Comparison of ENCODE assay signal across 10 mouse cellular contexts in the genomic region with DNA sequence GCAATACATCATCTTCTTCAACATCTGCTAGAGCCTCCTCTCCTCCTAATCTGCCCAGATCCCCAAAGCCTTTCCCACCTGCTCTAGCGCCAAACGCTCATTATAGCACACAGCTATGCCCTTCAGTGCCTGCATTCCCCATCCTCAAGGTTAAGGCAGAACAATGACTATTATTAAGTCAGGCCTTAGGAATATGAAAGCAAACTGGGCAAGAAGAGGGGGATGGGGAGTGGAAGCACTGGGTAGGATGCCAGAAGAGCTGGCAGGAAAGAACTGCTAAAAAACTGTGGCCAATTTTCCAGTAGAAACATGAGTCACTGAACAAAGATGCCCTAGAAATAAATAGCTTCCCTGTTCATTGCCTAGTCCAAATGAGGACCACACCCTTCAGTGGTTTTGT.
DNase-seq lines count a peak whose midpoint lies in the region; ATAC-seq lines count a peak whose summit lies in the region.
"Had no signal": no experiment of that assay in that cellular context is flagged by ENCODE, and none has a peak within 500 bp of the region (broad histone marks: within the 10 kb centered on the region; RNA-seq: fewer than 3 reads in every experiment).

No protein-coding gene starts in this region.

- 70% methylated on average over 2 of the region's 2 CpGs for WGBS in hindbrain, embryonic 16.5 days
- 92% methylated on average over 2 of the region's 2 CpGs for WGBS in hindbrain, embryonic 11.5 days

- no peaks in the 10 kb centered on the region for H3K9me3 ChIP-seq in hindbrain, embryonic 16.5 days (ENCODE audit: control insufficient read depth, low read length)
- no peaks in the 10 kb centered on the region for H3K9me3 ChIP-seq in hindbrain, embryonic 11.5 days (ENCODE audit: control insufficient read depth, low read length)
- H3K9me3 ChIP-seq: heart, embryonic 15.5 days had no signal

- ATAC-seq in hindbrain, embryonic 16.5 days, result peak; percentile 71
- ATAC-seq in hindbrain, embryonic 11.5 days (ENCODE audit: low FRiP score), result no peak
- no peak for ATAC-seq in CD4-positive, CD25-positive, alpha-beta regulatory T cell, adult 4 months

- H3K27me3 ChIP-seq in hindbrain, embryonic 16.5 days (replicated peaks; ENCODE audit: control insufficient read depth, insufficient read depth, low read length), result no peaks in the 10 kb centered on the region
- H3K27me3 ChIP-seq in hindbrain, embryonic 11.5 days (ENCODE audit: control insufficient read depth, insufficient read depth, low read length), result no peaks in the 10 kb centered on the region
- H3K27me3 ChIP-seq: heart, embryonic 15.5 days had no signal

- no peaks in the 10 kb centered on the region for H3K36me3 ChIP-seq in hindbrain, embryonic 16.5 days (ENCODE audit: control insufficient read depth, insufficient read depth, low read length)
- no peaks in the 10 kb centered on the region for H3K36me3 ChIP-seq in hindbrain, embryonic 11.5 days (ENCODE audit: control insufficient read depth, insufficient read depth, low read length)
- H3K36me3 ChIP-seq: heart, embryonic 15.5 days had no signal

- H3K4me1 ChIP-seq in hindbrain, embryonic 16.5 days (ENCODE audit: control insufficient read depth, insufficient read depth, low read depth, low read length), result no peaks in the 10 kb centered on the region
- H3K4me1 ChIP-seq in hindbrain, embryonic 11.5 days (replicated peaks; ENCODE audit: control insufficient read depth, insufficient read depth, low read length), result no peaks in the 10 kb centered on the region
- H3K4me1 ChIP-seq: heart, embryonic 15.5 days had no signal

- no peak for DNase-seq in hindbrain, embryonic 11.5 days (ENCODE audit: low spot score)
- DNase-seq in ES-CJ7 (ENCODE audit: low read depth, low spot score), result peak; percentile 7
- DNase-seq in ZHBTc4 (ENCODE audit: low read depth, low spot score), result peak; percentile 4
- peak; percentile 19 to 54 for DNase-seq in layer of hippocampus, adult 18-20 months (ENCODE audit: low spot score in 2 of 2)
- DNase-seq in retina, postnatal 1 day, result no peak
- DNase-seq: thymus, postnatal 4 days had no signal

- H3K27ac ChIP-seq in hindbrain, embryonic 16.5 days (ENCODE audit: low read depth, low read length), result no peak overlapping the region
- no peak overlapping the region for H3K27ac ChIP-seq in hindbrain, embryonic 11.5 days (ENCODE audit: low read depth, low read length)
- H3K27ac ChIP-seq: heart, embryonic 15.5 days; liver, embryonic 14.5 days had no signal

- H3K4me2 ChIP-seq in hindbrain, embryonic 16.5 days (ENCODE audit: low read length), result no peak overlapping the region
- no peak overlapping the region for H3K4me2 ChIP-seq in hindbrain, embryonic 11.5 days (replicated peaks; ENCODE audit: low read depth, low read length)
- H3K4me2 ChIP-seq: heart, embryonic 15.5 days had no signal

- H3K4me3 ChIP-seq in hindbrain, embryonic 16.5 days (ENCODE audit: low read length), result no peak overlapping the region
- H3K4me3 ChIP-seq in hindbrain, embryonic 11.5 days (ENCODE audit: low read depth, low read length), result no peak overlapping the region
- H3K4me3 ChIP-seq: heart, embryonic 15.5 days had no signal

- no peak overlapping the region for H3K9ac ChIP-seq in hindbrain, embryonic 16.5 days (ENCODE audit: low read depth, low read length)
- H3K9ac ChIP-seq in hindbrain, embryonic 11.5 days (ENCODE audit: low read depth, low read length), result no peak overlapping the region
- H3K9ac ChIP-seq: heart, embryonic 15.5 days; liver, embryonic 14.5 days had no signal

Comparison
In these comparisons a context has a peak if more than half of its experiments do, and no peak if none do; other contexts are left out.
1. DNase-seq: peak in ES-CJ7 (single experiment), ZHBTc4 (single experiment) and layer of hippocampus, adult 18-20 months (2 of 2); none in hindbrain, embryonic 11.5 days (single experiment) and retina, postnatal 1 day (single experiment).